Mouse (Mus musculus) thymus, adult 2 months (tissue): Measurements from ENCODE around the gene Prr5.

Source experiments
- CTCF ChIP-seq: fragments of 200-500 bp; IDR thresholded peaks from 2 replicates; pipeline ENCODE4 v1.5.1; 2012; ENCODE audit warnings: mild to moderate bottlenecking, control low read depth, low read length, moderate library complexity, borderline replicate concordance; ENCODE audit not compliant: control insufficient read depth, poor library complexity, insufficient read depth; ENCODE audit errors: extremely low read depth
- POLR2A ChIP-seq: fragments of 200-500 bp; IDR thresholded peaks from 2 replicates; pipeline ENCODE4 v1.6.1; 2012; ENCODE audit warnings: mild to moderate bottlenecking, low read length, control low read depth, moderate library complexity; ENCODE audit not compliant: control insufficient read depth, poor library complexity, insufficient read depth; ENCODE audit errors: extremely low read depth

GRCm38 (mm10) chr15:84744308-84744707 is 74.9 kb downstream of the Prr5 start:
- TF ChIP-seq POLR2A (no peak), CTCF (no peak)
